Mouse (Mus musculus) stomach, postnatal 0 days (tissue): ENCODE results near the gene Tcte1. TPM values are rescaled to one million over a fixed set of nuclear protein-coding genes. Genes with fewer than 3 reads are reported as not detected.

Source experiments
- ATAC-seq: fragments of 200-750 bp; cut with Nextera tagmentation; 2 replicates; pipeline ENCODE4 v1.8.0; 2017; ENCODE audit not compliant: low FRiP score, low TSS enrichment
- DNase-seq: peaks from one replicate; pipeline ENCODE4 v3.0.0-alpha.2; 2016; ENCODE audit warnings: low spot score
- H3K27ac ChIP-seq: fragments of 300-500 bp; sonication (generic); replicated peaks from 2 replicates; pipeline ENCODE4 v1.5.1; 2014; ENCODE audit warnings: mild to moderate bottlenecking, control low read depth
- H3K27me3 ChIP-seq: fragments of 300-500 bp; sonication (generic); 2 replicates; pipeline ENCODE4 v1.6.1; 2014; ENCODE audit warnings: low read length; ENCODE audit not compliant: control insufficient read depth, insufficient read depth
- H3K36me3 ChIP-seq: fragments of 300-500 bp; sonication (generic); 2 replicates; pipeline ENCODE4 v1.6.1; 2014; ENCODE audit warnings: low read length, mixed read lengths; ENCODE audit not compliant: control insufficient read depth, insufficient read depth
- H3K4me1 ChIP-seq: fragments of 300-500 bp; sonication (generic); replicated peaks from 2 replicates; pipeline ENCODE4 v1.6.1; 2014; ENCODE audit warnings: antibody characterized with exemption; ENCODE audit not compliant: control insufficient read depth, insufficient read depth
- H3K4me2 ChIP-seq: fragments of 300-500 bp; sonication (generic); replicated peaks from 2 replicates; pipeline ENCODE4 v1.6.1; 2014; ENCODE audit warnings: low read depth, mild to moderate bottlenecking, control low read depth, moderate library complexity
- H3K4me3 ChIP-seq: fragments of 300-500 bp; sonication (generic); 2 replicates; pipeline ENCODE4 v1.5.1; 2014; ENCODE audit warnings: low read depth, low read length, control low read depth
- H3K9ac ChIP-seq: fragments of 300-500 bp; sonication (generic); 2 replicates; pipeline ENCODE4 v1.6.1; 2014; ENCODE audit warnings: mild to moderate bottlenecking, low read length, control low read depth, mixed read lengths
- H3K9me3 ChIP-seq: fragments of 300-500 bp; sonication (generic); 2 replicates; pipeline ENCODE4 v1.6.1; 2016; ENCODE audit warnings: low read length; ENCODE audit not compliant: control insufficient read depth
- CTCF ChIP-seq: IDR thresholded peaks from 2 replicates; pipeline ENCODE4 v1.5.1; 2016; ENCODE audit warnings: antibody characterized with exemption, low read depth, mild to moderate bottlenecking, moderate library complexity
- EP300 ChIP-seq: optimal IDR thresholded peaks from 2 replicates; pipeline ENCODE3; 2016; ENCODE audit warnings: antibody characterized with exemption
- WGBS: fragments of 180-500 bp; shearing (Covaris S2); extraction: QIAGEN DNeasy Blood & Tissue Kit; methylation state at CpG from one replicate; pipeline ENCODE4 v1.1.7; 2014; 5-methylcytosine and 5-hydroxymethylcytosine counted together
- polyA plus RNA-seq: library from polyadenylated mRNA; unstranded; fragments of >200 nt; fragmentation: Nextera tagmentation; extraction: Ambion mirVana; gene quantifications from 2 replicates; pipeline ENCODE4 v1.2.1, GENCODE M21; 2015

The Tcte1 gene
- polyA plus RNA-seq, 1 experiment from 2014 or later, result 0.04 TPM

GRCm38 (mm10) chr17:45530346-45530782 lies 7.1 kb downstream of the Tcte1 start:
- no peak overlapping the region for H3K9ac ChIP-seq
- no peak overlapping the region for H3K27ac ChIP-seq
- ATAC-seq, result no peak
- H3K4me1 ChIP-seq, result no peaks in the 10 kb centered on the region
- no peak overlapping the region for H3K4me3 ChIP-seq
- no peak for TF ChIP-seq EP300
- TF ChIP-seq CTCF, result peak; percentile 29
- no peak overlapping the region for H3K4me2 ChIP-seq
- WGBS, result 43% methylated on average over 13 of the region's 13 CpGs
- DNase-seq, result no peak
- no peaks in the 10 kb centered on the region for H3K36me3 ChIP-seq
- H3K9me3 ChIP-seq, result no peaks in the 10 kb centered on the region
- no peaks in the 10 kb centered on the region for H3K27me3 ChIP-seq

GRCm38 (mm10) chr17:45532896-45533295 lies 9.7 kb downstream of the Tcte1 start:
- Histone ChIP-seq H3K27me3 (peaks cover 2% of the 10 kb centered on the region; the same call in 1 of the 2 replicates), H3K27ac (no peak overlapping the region), H3K4me1 (no peaks in the 10 kb centered on the region), H3K4me3 (no peak overlapping the region), H3K9me3 (no peaks in the 10 kb centered on the region), H3K36me3 (no peaks in the 10 kb centered on the region), H3K9ac (no peak overlapping the region), H3K4me2 (no peak overlapping the region)
- ATAC-seq (no peak), DNase-seq (no peak)
- no peak for TF ChIP-seq CTCF
- TF ChIP-seq EP300, result no peak
- 53% methylated on average over 15 of the region's 15 CpGs for WGBS

GRCm38 (mm10) chr17:45536264-45536663 lies 13.0 kb downstream of the Tcte1 start:
- no peak overlapping the region for H3K4me2 ChIP-seq
- H3K27me3 ChIP-seq, result peaks cover 2% of the 10 kb centered on the region; the same call in 1 of the 2 replicates
- no peaks in the 10 kb centered on the region for H3K36me3 ChIP-seq
- H3K27ac ChIP-seq, result no peak overlapping the region
- TF ChIP-seq CTCF (no peak), EP300 (no peak)
- no peak for ATAC-seq
- no peaks in the 10 kb centered on the region for H3K9me3 ChIP-seq
- H3K4me1 ChIP-seq, result no peaks in the 10 kb centered on the region
- peak; percentile 64 for DNase-seq
- no peak overlapping the region for H3K9ac ChIP-seq
- 10% methylated on average over 5 of the region's 5 CpGs for WGBS
- H3K4me3 ChIP-seq, result no peak overlapping the region

- Histone ChIP-seq H3K4me2 (no peak overlapping the region), H3K9me3 (no peaks in the 10 kb centered on the region), H3K27ac (no peak overlapping the region), H3K9ac (no peak overlapping the region), H3K4me1 (no peaks in the 10 kb centered on the region), H3K4me3 (no peak overlapping the region), H3K27me3 (peaks cover 2% of the 10 kb centered on the region; the same call in 1 of the 2 replicates), H3K36me3 (no peaks in the 10 kb centered on the region; the same call in 1 of the 2 replicates)
- TF ChIP-seq EP300 (no peak), CTCF (no peak)
- ATAC-seq (no peak), DNase-seq (no peak)
- 52% methylated on average over 4 of the region's 4 CpGs for WGBS
Observed at GRCm38 (mm10) chr17:45538394-45538793, 15.2 kb downstream of the Tcte1 start.

- H3K27ac ChIP-seq, result no peak overlapping the region
- no peak overlapping the region for H3K9ac ChIP-seq
- peaks cover 2% of the 10 kb centered on the region; the same call in 1 of the 2 replicates for H3K27me3 ChIP-seq
- DNase-seq (no peak), ATAC-seq (no peak)
- H3K36me3 ChIP-seq, result no peaks in the 10 kb centered on the region; the same call in 1 of the 2 replicates
- no peaks in the 10 kb centered on the region for H3K4me1 ChIP-seq
- WGBS, result 66% methylated on average over 21 of the region's 21 CpGs
- no peak overlapping the region for H3K4me2 ChIP-seq
- no peaks in the 10 kb centered on the region for H3K9me3 ChIP-seq
- no peak overlapping the region for H3K4me3 ChIP-seq
- no peak for TF ChIP-seq CTCF
- no peak for TF ChIP-seq EP300
Observed at GRCm38 (mm10) chr17:45539664-45540063, 16.4 kb downstream of the Tcte1 start.

GRCm38 (mm10) chr17:45542129-45542528 lies 18.9 kb downstream of the Tcte1 start:
- no peak for DNase-seq
- Histone ChIP-seq H3K9me3 (no peaks in the 10 kb centered on the region), H3K4me2 (no peak overlapping the region), H3K36me3 (no peaks in the 10 kb centered on the region; the same call in 1 of the 2 replicates), H3K9ac (no peak overlapping the region), H3K4me1 (no peaks in the 10 kb centered on the region), H3K4me3 (no peak overlapping the region), H3K27ac (no peak overlapping the region), H3K27me3 (peaks cover 10% of the 10 kb centered on the region; the same call in 1 of the 2 replicates)
- no peak for ATAC-seq
- no peak for TF ChIP-seq EP300
- TF ChIP-seq CTCF, result no peak
- WGBS, result 26% methylated on average over 6 of the region's 6 CpGs
